Mouse (Mus musculus): Measurements from ENCODE around the gene Il12rb1.
"Not testable (repeated sequence)": the region's sequence is repeated elsewhere in the genome, so short reads cannot be mapped to it uniquely, and the experiment has no call there.

Il12rb1 gene

GRCm38 (mm10) chr8:70800648-70801047, 7.6 kb upstream of the Il12rb1 start:
- DNase-seq (ENCODE audit: low spot score) = no peak

GRCm38 (mm10) chr8:70801156-70801555, 7.1 kb upstream of the Il12rb1 start:
- no peak for DNase-seq (ENCODE audit: low spot score)

- DNase-seq (ENCODE audit: low spot score) = no peak
Measured at GRCm38 (mm10) chr8:70801830-70802229, 6.4 kb upstream of the Il12rb1 start.

GRCm38 (mm10) chr8:70802786-70803510, 5.3 kb upstream of the Il12rb1 start:
- no peak for DNase-seq (ENCODE audit: low spot score)

GRCm38 (mm10) chr8:70803761-70804480, 4.3 kb upstream of the Il12rb1 start:
- peak; percentile 45 for DNase-seq (ENCODE audit: low spot score)

GRCm38 (mm10) chr8:70804481-70805206, 3.6 kb upstream of the Il12rb1 start, which contains the start of gene Mast3:
Mast3 (minus strand) TSS chr8:70805054.
- peak; percentile 75 for DNase-seq (ENCODE audit: low spot score)

- DNase-seq (ENCODE audit: low spot score) = no peak
Measured at GRCm38 (mm10) chr8:70806541-70806940, 1.7 kb upstream of the Il12rb1 start.

GRCm38 (mm10) chr8:70807304-70807703, 945 bp upstream of the Il12rb1 start:
- no peak for DNase-seq (ENCODE audit: low spot score)

- DNase-seq (ENCODE audit: low spot score) = no peak
Measured at GRCm38 (mm10) chr8:70808955-70809701, 879 bp downstream of the Il12rb1 start.

- DNase-seq (ENCODE audit: low spot score) = no peak
Measured at GRCm38 (mm10) chr8:70810962-70811680, 2.9 kb downstream of the Il12rb1 start.

GRCm38 (mm10) chr8:70812055-70812454, 3.8 kb downstream of the Il12rb1 start:
- DNase-seq (ENCODE audit: low spot score) = no peak

- no peak for DNase-seq (ENCODE audit: low spot score)
Measured at GRCm38 (mm10) chr8:70812885-70813284, 4.6 kb downstream of the Il12rb1 start.

GRCm38 (mm10) chr8:70816679-70817078, 8.4 kb downstream of the Il12rb1 start:
- DNase-seq (ENCODE audit: low spot score) = peak; percentile 62

- DNase-seq (ENCODE audit: low spot score) = no peak
Measured at GRCm38 (mm10) chr8:70820101-70820935, 12.1 kb downstream of the Il12rb1 start.

GRCm38 (mm10) chr8:70821399-70821962, 13.2 kb downstream of the Il12rb1 start:
- peak; percentile 72 for DNase-seq (ENCODE audit: low spot score)

GRCm38 (mm10) chr8:70821992-70822391, 13.7 kb downstream of the Il12rb1 start:
- no peak for DNase-seq (ENCODE audit: low spot score)

GRCm38 (mm10) chr8:70822594-70822993, 14.3 kb downstream of the Il12rb1 start:
- not testable (repeated sequence) for DNase-seq (ENCODE audit: low spot score)

- no peak for DNase-seq (ENCODE audit: low spot score)
Measured at GRCm38 (mm10) chr8:70823802-70824201, 15.6 kb downstream of the Il12rb1 start.

GRCm38 (mm10) chr8:70825816-70826215, 17.6 kb downstream of the Il12rb1 start:
- no peak for DNase-seq (ENCODE audit: low spot score)

GRCm38 (mm10) chr8:70827010-70827409, 18.8 kb downstream of the Il12rb1 start:
- DNase-seq (ENCODE audit: low spot score) = no peak

Data from c-Kit-positive CD71-positive TER-119-positive erythroid progenitor cells, embryonic 14.5 days (primary cell).